Mouse (Mus musculus) mesoderm, embryonic 11.5 days (tissue): ENCODE data around the gene Krt7.

Experiments used
- DNase-seq: peaks from one replicate; pipeline ENCODE4 v3.0.0-alpha.2; 2012; ENCODE audit warnings: low read depth, low spot score

Gene Krt7

GRCm38 (mm10) chr15:101376776-101377061, 34.1 kb upstream of the Krt7 start:
- DNase-seq, result no peak

- DNase-seq, result no peak
Measured at GRCm38 (mm10) chr15:101378646-101379045, 32.2 kb upstream of the Krt7 start.

- DNase-seq, result no peak
Measured at GRCm38 (mm10) chr15:101381758-101382157, 29.1 kb upstream of the Krt7 start.

- no peak for DNase-seq
Measured at GRCm38 (mm10) chr15:101382811-101383210, 28.0 kb upstream of the Krt7 start.

GRCm38 (mm10) chr15:101384610-101385009, 26.2 kb upstream of the Krt7 start:
- no peak for DNase-seq

GRCm38 (mm10) chr15:101385064-101385463, 25.8 kb upstream of the Krt7 start:
- DNase-seq, result no peak

- no peak for DNase-seq
Measured at GRCm38 (mm10) chr15:101387176-101387575, 23.7 kb upstream of the Krt7 start.

GRCm38 (mm10) chr15:101388034-101388541, 22.8 kb upstream of the Krt7 start:
- DNase-seq, result no peak

- no peak for DNase-seq
Measured at GRCm38 (mm10) chr15:101390203-101390602, 20.6 kb upstream of the Krt7 start.

- DNase-seq, result no peak
Measured at GRCm38 (mm10) chr15:101392251-101392650, 18.6 kb upstream of the Krt7 start.

GRCm38 (mm10) chr15:101394908-101395307, 15.9 kb upstream of the Krt7 start:
- DNase-seq, result no peak

- DNase-seq, result no peak
Measured at GRCm38 (mm10) chr15:101396466-101396865, 14.4 kb upstream of the Krt7 start.

- DNase-seq, result no peak
Measured at GRCm38 (mm10) chr15:101396921-101397320, 13.9 kb upstream of the Krt7 start.

- no peak for DNase-seq
Measured at GRCm38 (mm10) chr15:101397683-101398082, 13.2 kb upstream of the Krt7 start.

- no peak for DNase-seq
Measured at GRCm38 (mm10) chr15:101398269-101398668, 12.6 kb upstream of the Krt7 start.

- no peak for DNase-seq
Measured at GRCm38 (mm10) chr15:101412188-101412587, 1.3 kb downstream of the Krt7 start.

GRCm38 (mm10) chr15:101413916-101414635, 3.2 kb downstream of the Krt7 start:
- DNase-seq, result no peak

- DNase-seq, result no peak
Measured at GRCm38 (mm10) chr15:101414807-101415565, 4.1 kb downstream of the Krt7 start.

GRCm38 (mm10) chr15:101418950-101419349, 8.1 kb downstream of the Krt7 start:
- DNase-seq, result no peak

GRCm38 (mm10) chr15:101420903-101421302, 10.1 kb downstream of the Krt7 start:
- DNase-seq, result no peak

- no peak for DNase-seq
Measured at GRCm38 (mm10) chr15:101424914-101425313, 14.1 kb downstream of the Krt7 start.

- DNase-seq, result no peak
Measured at GRCm38 (mm10) chr15:101436611-101437010, 25.8 kb downstream of the Krt7 start.

- DNase-seq, result peak; percentile 18
Measured at GRCm38 (mm10) chr15:101438555-101438954, 27.7 kb downstream of the Krt7 start, which contains the start of gene Krt87. Gene Krt87, minus strand, starts transcription at chr15:101438804.
